Mouse (Mus musculus): Measurements from ENCODE around the gene Tbc1d22a.

- TF ChIP-seq E2F4 (IDR thresholded peaks at IDR 0.05; ENCODE audit: insufficient read depth) (no peak), USF1 (IDR thresholded peaks at IDR 0.05; ENCODE audit: low read depth) (no peak), POLR2A (IDR thresholded peaks at IDR 0.05; ENCODE audit: insufficient read length, low read depth) (no peak), CEBPB (IDR thresholded peaks at IDR 0.05; ENCODE audit: insufficient read depth, poor library complexity, severe bottlenecking) (no peak)
These were observed 7.1 kb downstream of the Tbc1d22a start for GRCm38 (mm10) chr15:86221369-86221768.
